Mouse (Mus musculus) lung, postnatal 0 days (tissue): Measurements from ENCODE around the gene Apobr. TPM values are rescaled to one million over a fixed set of nuclear protein-coding genes. Genes with fewer than 3 reads are reported as not detected.
A peak's percentile ranks its signal among the peaks of the same experiment; 100 is the strongest.

ENCODE experiments used
- ATAC-seq: fragments of 200-750 bp; cut with Nextera tagmentation; 2 replicates; pipeline ENCODE4 v1.8.0; 2017; ENCODE audit warnings: moderate library complexity
- DNase-seq: peaks from one replicate; pipeline ENCODE4 v3.0.0-alpha.2; 2016; ENCODE audit warnings: low spot score
- H3K27ac ChIP-seq: fragments of 300-500 bp; sonication (generic); 2 replicates; pipeline ENCODE4 v1.5.1; 2014; ENCODE audit warnings: antibody characterized with exemption, mild to moderate bottlenecking, low read length, mixed read lengths
- H3K27me3 ChIP-seq: fragments of 300-500 bp; sonication (generic); replicated peaks from 2 replicates; pipeline ENCODE4 v1.6.1; 2014; ENCODE audit warnings: low read length, mixed read lengths; ENCODE audit not compliant: insufficient read depth
- H3K36me3 ChIP-seq: fragments of 300-500 bp; sonication (generic); 2 replicates; pipeline ENCODE4 v1.6.1; 2014; ENCODE audit warnings: low read length, mixed read lengths; ENCODE audit not compliant: insufficient read depth
- H3K4me1 ChIP-seq: fragments of 300-500 bp; sonication (generic); 2 replicates; pipeline ENCODE4 v1.6.1; 2014; ENCODE audit warnings: antibody characterized with exemption, low read depth, low read length, mixed read lengths; ENCODE audit not compliant: insufficient read depth
- H3K4me2 ChIP-seq: fragments of 300-500 bp; sonication (generic); replicated peaks from 2 replicates; pipeline ENCODE4 v1.6.1; 2014; ENCODE audit warnings: low read depth, mild to moderate bottlenecking, low read length, moderate library complexity, mixed read lengths
- H3K4me3 ChIP-seq: fragments of 300-500 bp; sonication (generic); 2 replicates; pipeline ENCODE4 v1.5.1; 2014; ENCODE audit warnings: low read depth, low read length
- H3K9ac ChIP-seq: fragments of 300-500 bp; sonication (generic); replicated peaks from 2 replicates; pipeline ENCODE4 v1.6.1; 2014; ENCODE audit warnings: low read depth, mild to moderate bottlenecking
- H3K9me3 ChIP-seq: fragments of 300-500 bp; sonication (generic); 2 replicates; pipeline ENCODE4 v1.6.1; 2016; ENCODE audit warnings: low read length, mixed read lengths
- CTCF ChIP-seq: IDR thresholded peaks from 2 replicates; pipeline ENCODE4 v1.5.1; 2016; ENCODE audit warnings: antibody characterized with exemption, mild to moderate bottlenecking
- EP300 ChIP-seq: IDR thresholded peaks from 2 replicates; pipeline ENCODE4 v1.6.1; 2016; ENCODE audit warnings: antibody characterized with exemption, mild to moderate bottlenecking, control low read depth
- WGBS: fragments of 180-500 bp; shearing (Covaris S2); extraction: QIAGEN DNeasy Blood & Tissue Kit; methylation state at CpG from one replicate; pipeline ENCODE4 v1.1.7; 2014; 5-methylcytosine and 5-hydroxymethylcytosine counted together
- polyA plus RNA-seq: library from polyadenylated mRNA; unstranded; fragments of >200 nt; fragmentation: Nextera tagmentation; extraction: Ambion mirVana; gene quantifications from 2 replicates; pipeline ENCODE4 v1.2.1, GENCODE M21; 2015

The Apobr gene
- polyA plus RNA-seq, 1 experiment from 2014 or later, result 3.9 TPM

DNA sequence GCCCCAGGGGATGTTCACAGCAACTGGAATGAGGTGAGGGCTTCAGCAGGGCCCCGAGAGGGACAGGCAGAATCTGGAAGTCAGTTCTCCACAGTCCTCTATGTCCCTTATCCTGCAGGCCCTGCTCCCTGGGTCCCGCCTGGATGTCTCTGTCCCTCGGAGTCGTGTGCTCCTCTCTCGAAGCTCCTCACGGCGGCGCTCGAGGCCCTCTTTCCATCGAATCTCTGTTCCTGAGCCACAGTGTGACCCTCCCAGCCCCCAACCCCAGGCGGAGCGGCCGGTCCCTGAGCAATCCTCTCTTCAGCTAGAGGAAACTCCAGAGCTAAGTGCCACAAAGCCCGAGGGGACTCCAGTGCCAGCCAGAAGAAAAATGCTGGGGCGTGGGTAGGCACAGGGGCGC lies 3.0 kb downstream of the Apobr start:
- WGBS, result 6% methylated on average over 14 of the region's 16 CpGs
- 0 out of 2 replicates have a peak overlapping the region, but pooled peaks have one; percentile 12 for H3K9ac ChIP-seq

GRCm38 (mm10) chr7:126594862-126595561 lies 10.3 kb downstream of the Apobr start, which contains the start of gene Il27:
Il27 (minus strand) TSS chr7:126594941.
- TF ChIP-seq CTCF, result no peak
- no peak for TF ChIP-seq EP300

More for the DNA sequence above, 3.0 kb downstream of the Apobr start:
- H3K4me1 ChIP-seq, result no peaks in the 10 kb centered on the region; the same call in 1 of the 2 replicates
- H3K36me3 ChIP-seq, result no peaks in the 10 kb centered on the region
- TF ChIP-seq EP300, result no peak
- peak; percentile 85 for TF ChIP-seq CTCF
- no peaks in the 10 kb centered on the region for H3K9me3 ChIP-seq
- peak; percentile 69 for ATAC-seq
- H3K4me2 ChIP-seq, result no peak overlapping the region; the same call in 1 of the 2 replicates
- no peak overlapping the region for H3K27ac ChIP-seq
- H3K27me3 ChIP-seq, result no peaks in the 10 kb centered on the region
- no peak overlapping the region for H3K4me3 ChIP-seq
- peak; percentile 85 for DNase-seq

GRCm38 (mm10) chr7:126595890-126596289 lies 11.1 kb downstream of the Apobr start:
- 79% methylated on average over 5 of the region's 5 CpGs for WGBS
- H3K4me3 ChIP-seq, result no peak overlapping the region
- no peak overlapping the region for H3K27ac ChIP-seq
- H3K4me1 ChIP-seq, result no peaks in the 10 kb centered on the region
- TF ChIP-seq EP300 (no peak), CTCF (no peak)
- no peaks in the 10 kb centered on the region for H3K9me3 ChIP-seq
- no peak for DNase-seq
- no peak overlapping the region for H3K9ac ChIP-seq
- no peak overlapping the region for H3K4me2 ChIP-seq
- H3K36me3 ChIP-seq, result no peaks in the 10 kb centered on the region
- no peaks in the 10 kb centered on the region for H3K27me3 ChIP-seq
- no peak for ATAC-seq

More at GRCm38 (mm10) chr7:126594862-126595561, 10.3 kb downstream of the Apobr start, which contains the start of gene Il27:
- H3K4me2 ChIP-seq, result no peak within 1 kb of the TSS; the same call in 1 of the 2 replicates
- no peak within 1 kb of the TSS for H3K9ac ChIP-seq
- no peak for DNase-seq
- no peaks in the 10 kb centered on the region for H3K4me1 ChIP-seq
- 74% methylated on average over 11 of the region's 11 CpGs for WGBS
- no peak for ATAC-seq
- no peaks in the 10 kb centered on the region for H3K27me3 ChIP-seq
- no peaks in the 10 kb centered on the region for H3K9me3 ChIP-seq
- H3K27ac ChIP-seq, result no peak within 1 kb of the TSS
- no peak within 1 kb of the TSS for H3K4me3 ChIP-seq
- no peaks in the 10 kb centered on the region for H3K36me3 ChIP-seq

DNA sequence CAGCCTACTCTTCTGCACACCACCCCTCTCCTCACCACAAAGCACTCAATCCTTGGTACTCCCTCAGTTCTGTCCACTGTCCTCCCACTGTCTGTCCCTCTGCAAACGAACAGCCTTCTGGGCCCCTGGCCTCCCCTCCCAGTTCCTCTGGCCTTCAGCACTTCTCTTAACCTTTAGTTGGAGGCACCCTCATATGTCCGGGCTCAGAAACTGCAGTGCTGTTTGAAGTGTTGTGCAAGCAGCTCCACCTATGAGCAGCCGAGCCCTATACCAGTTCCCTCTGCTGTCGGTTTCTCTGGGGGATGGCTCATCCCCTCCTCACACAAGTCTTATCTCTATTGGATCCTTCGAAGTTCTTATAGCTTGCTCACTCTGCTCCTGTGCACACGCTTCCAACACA lies 11.7 kb downstream of the Apobr start:
- ATAC-seq (no peak), DNase-seq (no peak)
- Histone ChIP-seq H3K4me2 (no peak overlapping the region), H3K27ac (no peak overlapping the region), H3K4me3 (no peak overlapping the region), H3K36me3 (no peaks in the 10 kb centered on the region), H3K9ac (no peak overlapping the region), H3K27me3 (no peaks in the 10 kb centered on the region), H3K9me3 (no peaks in the 10 kb centered on the region), H3K4me1 (no peaks in the 10 kb centered on the region)
- WGBS, result 35% methylated on average over 6 of the region's 6 CpGs
- TF ChIP-seq EP300 (no peak), CTCF (no peak)

GRCm38 (mm10) chr7:126598919-126599318 lies 14.2 kb downstream of the Apobr start:
- H3K27ac ChIP-seq, result no peak overlapping the region
- no peak overlapping the region for H3K9ac ChIP-seq
- whole genome bisulfite sequencing, result 71% methylated on average over 6 of the region's 6 CpGs

GRCm38 (mm10) chr7:126601896-126602295 lies 17.2 kb downstream of the Apobr start:
- no peak for DNase-seq
- TF ChIP-seq EP300, result no peak
- no peak for TF ChIP-seq CTCF
- Histone ChIP-seq H3K4me1 (no peaks in the 10 kb centered on the region), H3K27ac (no peak overlapping the region), H3K4me3 (no peak overlapping the region), H3K4me2 (no peak overlapping the region), H3K27me3 (no peaks in the 10 kb centered on the region), H3K9me3 (no peaks in the 10 kb centered on the region), H3K36me3 (no peaks in the 10 kb centered on the region), H3K9ac (no peak overlapping the region)
- WGBS, result 22% methylated on average over 5 of the region's 5 CpGs
- ATAC-seq, result no peak

More at GRCm38 (mm10) chr7:126598919-126599318, 14.2 kb downstream of the Apobr start:
- TF ChIP-seq CTCF (no peak), EP300 (no peak)
- Histone ChIP-seq H3K9me3 (no peaks in the 10 kb centered on the region), H3K36me3 (no peaks in the 10 kb centered on the region), H3K4me2 (no peak overlapping the region), H3K27me3 (no peaks in the 10 kb centered on the region), H3K4me3 (no peak overlapping the region), H3K4me1 (no peaks in the 10 kb centered on the region)
- no peak for DNase-seq
- ATAC-seq, result no peak
